Mouse (Mus musculus) layer of hippocampus, adult 2 months (tissue): Measurements from ENCODE around the gene Cic. TPM values are rescaled to one million over a fixed set of nuclear protein-coding genes. Genes with fewer than 3 reads are reported as not detected.
A peak's percentile ranks its signal among the peaks of the same experiment; 100 is the strongest.

ENCODE experiments used
- DNase-seq, 2 experiments: peaks; one replicate each; pipeline ENCODE4 v3.0.0; 2022; ENCODE audit warnings: low spot score in 2 of 2
- H3K27ac ChIP-seq: fragments of 200-600 bp; 2 replicates; pipeline ENCODE4 v1.8.1; 2022
- H3K4me3 ChIP-seq: fragments of 200-600 bp; 2 replicates; pipeline ENCODE4 v1.8.1; 2022; ENCODE audit warnings: mild to moderate bottlenecking
- CTCF ChIP-seq: fragments of 200-600 bp; conservative IDR thresholded peaks from 2 replicates; pipeline ENCODE4 v1.8.1; 2022; ENCODE audit warnings: antibody characterized with exemption, mild to moderate bottlenecking, moderate library complexity
- total RNA-seq, 2 experiments: library from RNA; stranded (reverse); gene quantifications; 2 replicates each; pipeline ENCODE4 v1.2.3; 2021

Cic gene
- total RNA-seq, 2 experiments from 2014 or later = 218 to 225 TPM

GRCm38 (mm10) chr7:25267751-25268463 lies 403 bp downstream of the Cic start:
- H3K27ac ChIP-seq = peak overlapping the region; percentile 99
- H3K4me3 ChIP-seq = peak overlapping the region; percentile 95
- peak; percentile 99 to 100 for DNase-seq
- no peak for TF ChIP-seq CTCF

- Histone ChIP-seq H3K4me3 (peak overlapping the region; percentile 77), H3K27ac (peak overlapping the region; percentile 95)
- peak in 1 of 2 experiments; percentile 12 for DNase-seq
- no peak for TF ChIP-seq CTCF
Observed at GRCm38 (mm10) chr7:25268588-25268987, 1.1 kb downstream of the Cic start.

GRCm38 (mm10) chr7:25269029-25269428 lies 1.5 kb downstream of the Cic start:
- no peak for TF ChIP-seq CTCF
- Histone ChIP-seq H3K27ac (peak overlapping the region; percentile 95), H3K4me3 (peak overlapping the region; percentile 77)
- DNase-seq = no peak

- H3K27ac ChIP-seq = peak overlapping the region; percentile 95; the same call in 1 of the 2 replicates
- no peak for DNase-seq
- peak overlapping the region; percentile 77 for H3K4me3 ChIP-seq
- no peak for TF ChIP-seq CTCF
Observed at GRCm38 (mm10) chr7:25269545-25270271, 2.2 kb downstream of the Cic start.

GRCm38 (mm10) chr7:25270652-25271633 lies 3.4 kb downstream of the Cic start:
- no peak for TF ChIP-seq CTCF
- Histone ChIP-seq H3K4me3 (no peak overlapping the region), H3K27ac (no peak overlapping the region)
- no peak for DNase-seq

GRCm38 (mm10) chr7:25271651-25272444 lies 4.3 kb downstream of the Cic start:
- TF ChIP-seq CTCF = no peak
- no peak for DNase-seq
- Histone ChIP-seq H3K4me3 (no peak overlapping the region), H3K27ac (no peak overlapping the region)

GRCm38 (mm10) chr7:25272445-25273258 lies 5.1 kb downstream of the Cic start:
- DNase-seq = no peak
- no peak overlapping the region for H3K27ac ChIP-seq
- no peak for TF ChIP-seq CTCF
- H3K4me3 ChIP-seq = no peak overlapping the region

GRCm38 (mm10) chr7:25273259-25274241 lies 6.0 kb downstream of the Cic start:
- H3K4me3 ChIP-seq = no peak overlapping the region
- no peak overlapping the region for H3K27ac ChIP-seq
- no peak for DNase-seq
- no peak for TF ChIP-seq CTCF

- Histone ChIP-seq H3K27ac (0 out of 2 replicates have a peak overlapping the region, but pooled peaks have one; percentile 99), H3K4me3 (no peak overlapping the region)
- TF ChIP-seq CTCF = no peak
- DNase-seq = no peak
Observed at GRCm38 (mm10) chr7:25274571-25274970, 7.1 kb downstream of the Cic start.

- no peak for TF ChIP-seq CTCF
- DNase-seq = no peak
- Histone ChIP-seq H3K4me3 (no peak overlapping the region), H3K27ac (0 out of 2 replicates have a peak overlapping the region, but pooled peaks have one; percentile 99)
Observed at GRCm38 (mm10) chr7:25274996-25275395, 7.5 kb downstream of the Cic start.
